ENCODE assay signal across 8 mouse cellular contexts in genomic region chr2:174299771-174300160, GRCm38 (mm10). TPM values are rescaled to one million over a fixed set of nuclear protein-coding genes. Genes with fewer than 3 reads are reported as not detected.
DNase-seq lines count a peak whose midpoint lies in the region; ATAC-seq lines count a peak whose summit lies in the region.

No protein-coding gene starts in this region.

- no peaks in the 10 kb centered on the region for H3K36me3 ChIP-seq in heart, embryonic 13.5 days
- H3K36me3 ChIP-seq in hindbrain, embryonic 14.5 days (replicated peaks; ENCODE audit: control insufficient read depth, insufficient read depth), result no peaks in the 10 kb centered on the region
- H3K36me3 ChIP-seq in midbrain, embryonic 12.5 days, result no peaks in the 10 kb centered on the region

- no peak for ATAC-seq in heart, embryonic 13.5 days (ENCODE audit: extremely low read depth, insufficient number of reproducible peaks, low FRiP score, low TSS enrichment)
- ATAC-seq in hindbrain, embryonic 14.5 days (ENCODE audit: low FRiP score), result no peak
- no peak for ATAC-seq in midbrain, embryonic 12.5 days (ENCODE audit: low FRiP score, low read depth)

- H3K9ac ChIP-seq in heart, embryonic 13.5 days, result peak overlapping the region; percentile 59; the same call in 1 of the 2 replicates
- H3K9ac ChIP-seq in hindbrain, embryonic 14.5 days, result no peak overlapping the region
- no peak overlapping the region for H3K9ac ChIP-seq in midbrain, embryonic 12.5 days (replicated peaks)

- peaks cover 25% of the 10 kb centered on the region for H3K4me1 ChIP-seq in heart, embryonic 13.5 days
- H3K4me1 ChIP-seq in hindbrain, embryonic 14.5 days (replicated peaks; ENCODE audit: control insufficient read depth, insufficient read depth, low read length), result no peaks in the 10 kb centered on the region; the same call in 1 of the 2 replicates
- peaks cover 18% of the 10 kb centered on the region; the same call in 1 of the 2 replicates for H3K4me1 ChIP-seq in midbrain, embryonic 12.5 days

- intact Hi-C loops in heart, postnatal 14 days (cut with DNase I), result loop anchor here (10.0 kb wide), 2 partner anchors 185 to 225 kb away; partner anchors contain the start of genes Npepl1 and Stx16

- WGBS in heart, embryonic 13.5 days, result 53% methylated on average over 34 of the region's 34 CpGs
- 42% methylated on average over 34 of the region's 34 CpGs for WGBS in hindbrain, embryonic 14.5 days
- 67% methylated on average over 34 of the region's 34 CpGs for whole genome bisulfite sequencing in midbrain, embryonic 12.5 days

- no peak overlapping the region for H3K27ac ChIP-seq in heart, embryonic 13.5 days (replicated peaks)
- no peak overlapping the region for H3K27ac ChIP-seq in hindbrain, embryonic 14.5 days
- no peak overlapping the region for H3K27ac ChIP-seq in midbrain, embryonic 12.5 days (replicated peaks)

- H3K9me3 ChIP-seq in heart, embryonic 13.5 days, result peaks cover 65% of the 10 kb centered on the region
- H3K9me3 ChIP-seq in hindbrain, embryonic 14.5 days (ENCODE audit: control insufficient read depth, low read length), result peaks cover 62% of the 10 kb centered on the region
- peaks cover 48% of the 10 kb centered on the region for H3K9me3 ChIP-seq in midbrain, embryonic 12.5 days

- peaks cover 47% of the 10 kb centered on the region for H3K27me3 ChIP-seq in heart, embryonic 13.5 days (replicated peaks)
- peaks cover 41% of the 10 kb centered on the region for H3K27me3 ChIP-seq in hindbrain, embryonic 14.5 days (ENCODE audit: control insufficient read depth, insufficient read depth, low read length)
- H3K27me3 ChIP-seq in midbrain, embryonic 12.5 days, result peaks cover 43% of the 10 kb centered on the region

- peak overlapping the region; percentile 69 for H3K4me2 ChIP-seq in heart, embryonic 13.5 days
- peak overlapping the region; percentile 47 for H3K4me2 ChIP-seq in hindbrain, embryonic 14.5 days (replicated peaks)
- peak overlapping the region; percentile 53 for H3K4me2 ChIP-seq in midbrain, embryonic 12.5 days (replicated peaks)

- peak overlapping the region; percentile 45 for H3K4me3 ChIP-seq in heart, embryonic 13.5 days
- peak overlapping the region; percentile 25 for H3K4me3 ChIP-seq in hindbrain, embryonic 14.5 days (replicated peaks; ENCODE audit: low read length)
- H3K4me3 ChIP-seq in midbrain, embryonic 12.5 days, result peak overlapping the region; percentile 34

- no peak for DNase-seq in heart, postnatal 14 days
- DNase-seq in ZHBTc4 (ENCODE audit: low read depth, low spot score), result peak; percentile 68
- DNase-seq in hindbrain, embryonic 14.5 days (ENCODE audit: low spot score), result no peak
- DNase-seq in cerebellum, postnatal 10 days, result no peak
- DNase-seq in urinary bladder, postnatal 36 days (ENCODE audit: low spot score in 2 of 2), result no peak
- no peak for DNase-seq in embryo, embryonic 10.5 days (ENCODE audit: low spot score)

RNA-seq across cellular contexts. Expression of gene Gnas, which starts 15.6 kb away (rescaled TPM):
- polyA plus RNA-seq in heart, embryonic 13.5 days (2015; fragmentation: Nextera tagmentation; extraction: Ambion mirVana), result 1,244 and 1,252 TPM in 2 replicates
- total RNA-seq in heart, postnatal 14 days (2021), result 1,000 to 10,000 TPM; 1,353 to 1,383 TPM
- polyA plus RNA-seq in hindbrain, embryonic 14.5 days (2014; fragmentation: Nextera tagmentation; extraction: Ambion mirVana), result 1,800 and 1,897 TPM in 2 replicates
- 1,415 and 1,424 TPM in 2 replicates for polyA plus RNA-seq in midbrain, embryonic 12.5 days (2016; fragmentation: Nextera tagmentation; extraction: Ambion mirVana)

RNA-seq across cellular contexts. Expression of gene Gm20721, which starts 46.7 kb away (rescaled TPM):
- 16.0 and 26.6 TPM in 2 replicates for polyA plus RNA-seq in heart, embryonic 13.5 days (2015; fragmentation: Nextera tagmentation; extraction: Ambion mirVana)
- total RNA-seq in heart, postnatal 14 days (2021), result 1 to 10 TPM; 1.7 to 1.8 TPM
- polyA plus RNA-seq in hindbrain, embryonic 14.5 days (2014; fragmentation: Nextera tagmentation; extraction: Ambion mirVana), result 8.6 and 10.9 TPM in 2 replicates
- 7.4 and 8.8 TPM in 2 replicates for polyA plus RNA-seq in midbrain, embryonic 12.5 days (2016; fragmentation: Nextera tagmentation; extraction: Ambion mirVana)
